Mouse (Mus musculus) G1E (cell line): Measurements from ENCODE around the gene Mien1.

Experiments
- CTCF ChIP-seq: IDR thresholded peaks from 2 replicates; pipeline ENCODE4 v1.5.1; 2012; ENCODE audit warnings: low read depth, low read length, inconsistent platforms, mixed read lengths
- GATA1 ChIP-seq: IDR thresholded peaks from 2 replicates; pipeline ENCODE4 v1.6.1; 2012; ENCODE audit warnings: borderline replicate concordance, low read length, inconsistent platforms, mixed read lengths
- GATA2 ChIP-seq: IDR thresholded peaks from 2 replicates; pipeline ENCODE4 v1.6.1; 2012; ENCODE audit warnings: low read depth, low read length, inconsistent platforms, borderline replicate concordance
- TAL1 ChIP-seq: conservative IDR thresholded peaks from 2 replicates; pipeline ENCODE4 v1.6.1; 2012; ENCODE audit warnings: low read depth, low read length, inconsistent platforms, mixed read lengths

- no peak for TF ChIP-seq CTCF
- TF ChIP-seq TAL1, result no peak
- no peak for TF ChIP-seq GATA1
- TF ChIP-seq GATA2, result no peak
Observed at GRCm38 (mm10) chr11:98392645-98393044, 46.1 kb downstream of the Mien1 start.
